Mouse (Mus musculus) G1E (cell line): ENCODE data around the gene Sco2.

ENCODE experiments used
- CTCF ChIP-seq: IDR thresholded peaks from 2 replicates; pipeline ENCODE4 v1.5.1; 2012; ENCODE audit warnings: low read depth, low read length, inconsistent platforms, mixed read lengths
- GATA1 ChIP-seq: IDR thresholded peaks from 2 replicates; pipeline ENCODE4 v1.6.1; 2012; ENCODE audit warnings: borderline replicate concordance, low read length, inconsistent platforms, mixed read lengths
- GATA2 ChIP-seq: IDR thresholded peaks from 2 replicates; pipeline ENCODE4 v1.6.1; 2012; ENCODE audit warnings: low read depth, low read length, inconsistent platforms, borderline replicate concordance
- POLR2AphosphoS5 ChIP-seq: IDR thresholded peaks from 2 replicates; pipeline ENCODE4 v1.6.1; 2012; ENCODE audit warnings: low read depth, low read length, inconsistent platforms; ENCODE audit not compliant: insufficient replicate concordance
- TAL1 ChIP-seq: conservative IDR thresholded peaks from 2 replicates; pipeline ENCODE4 v1.6.1; 2012; ENCODE audit warnings: low read depth, low read length, inconsistent platforms, mixed read lengths

DNA sequence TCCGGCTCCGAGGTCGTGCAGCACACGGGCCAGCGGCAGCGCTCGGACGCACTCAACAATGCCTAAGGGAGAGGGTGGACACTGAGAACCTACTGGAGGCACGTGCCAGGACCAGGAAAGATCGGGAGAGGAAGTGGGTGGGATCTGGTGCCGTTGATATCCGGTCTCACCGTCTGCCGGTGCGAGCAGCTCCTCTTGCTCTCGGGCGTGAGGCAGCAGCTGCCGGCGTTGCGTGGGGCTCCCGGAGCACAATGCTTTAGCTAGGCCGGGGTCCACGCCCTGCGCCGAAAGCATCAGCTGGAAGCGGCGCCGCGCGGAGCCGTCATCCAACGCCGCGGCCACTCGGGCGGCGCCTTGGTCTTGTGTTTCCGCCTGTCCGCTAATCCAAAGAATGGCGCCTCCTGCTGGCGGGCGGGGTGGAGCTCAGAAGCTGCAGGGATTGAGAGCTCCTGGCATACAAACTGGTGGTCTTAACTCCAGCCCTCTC, at the start of gene Sco2:
- TF ChIP-seq CTCF, result peak; percentile 72; the same call in 1 of the 2 replicates
- TF ChIP-seq GATA1, result no peak
- no peak for TF ChIP-seq TAL1
- TF ChIP-seq POLR2AphosphoS5, result 0 out of 2 replicates have a peak, but pooled peaks have one; percentile 77
- no peak for TF ChIP-seq GATA2
